Mouse (Mus musculus): ENCODE data around the gene Has3.

DNA sequence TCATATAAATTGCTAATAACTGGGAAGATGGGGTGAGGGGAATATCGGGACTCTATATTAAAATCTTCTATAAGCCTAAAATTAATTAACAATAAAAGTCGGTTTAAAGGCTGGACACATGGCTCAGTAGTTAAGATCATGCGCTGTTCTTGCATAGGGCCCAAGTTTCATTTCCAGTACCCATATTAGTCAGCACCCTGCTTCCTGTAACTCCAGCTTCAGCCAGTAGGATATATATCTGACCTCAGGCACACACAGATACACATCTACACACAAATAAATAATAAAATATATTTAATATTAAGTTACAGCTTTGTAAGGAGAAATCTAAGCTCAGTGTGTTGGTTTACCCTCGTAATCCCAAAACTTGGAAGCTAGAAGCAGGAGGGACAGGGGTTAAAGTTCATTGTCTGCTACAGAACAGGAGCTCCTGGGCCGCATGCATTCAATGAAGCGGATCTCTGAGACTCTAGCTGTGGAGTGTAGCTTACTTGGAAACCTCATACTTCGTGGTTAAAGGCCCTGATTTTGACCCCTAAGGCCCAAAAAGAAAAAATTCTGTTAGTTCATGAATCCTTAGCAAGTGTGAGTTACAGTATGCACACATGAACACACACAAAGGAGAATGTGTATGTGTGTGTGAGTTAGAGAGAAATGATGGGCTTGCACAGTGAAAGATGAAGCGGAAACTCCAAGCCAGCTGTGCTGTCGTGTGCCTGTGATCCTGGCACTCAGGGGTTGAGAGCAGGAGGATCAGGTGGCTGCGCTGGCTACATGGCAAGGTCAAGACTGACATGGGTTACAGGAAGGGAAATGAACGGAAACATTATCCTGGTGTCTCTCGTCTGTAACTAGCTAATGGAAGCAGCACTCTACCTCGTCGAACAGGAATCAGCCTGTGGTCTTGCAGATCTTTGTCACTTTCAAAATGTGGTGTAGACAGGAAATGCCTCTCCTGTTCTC is 49.2 kb upstream of the Has3 start:
- TF ChIP-seq CTCF (IDR thresholded peaks at IDR 0.05; ENCODE audit: low read depth, low read length) (no peak), POLR2A (IDR thresholded peaks at IDR 0.05; ENCODE audit: insufficient read depth, low read length) (no peak)
